Mouse (Mus musculus) forebrain, embryonic 15.5 days (tissue): ENCODE measurements around the gene Htr6. TPM values are rescaled to one million over a fixed set of nuclear protein-coding genes. Genes with fewer than 3 reads are reported as not detected.

Experiments used
- ATAC-seq: fragments of 200-750 bp; cut with Nextera tagmentation; replicated peaks from 2 replicates; pipeline ENCODE4 v1.8.0; 2017; ENCODE audit warnings: mild to moderate bottlenecking, moderate TSS enrichment, moderate library complexity
- H3K27ac ChIP-seq: fragments of 300-500 bp; sonication (generic); replicated peaks from 2 replicates; pipeline ENCODE4 v1.5.1; 2015; ENCODE audit warnings: mild to moderate bottlenecking, inconsistent platforms
- H3K27me3 ChIP-seq: fragments of 300-500 bp; sonication (generic); 2 replicates; pipeline ENCODE4 v1.6.1; 2015; ENCODE audit warnings: inconsistent platforms
- H3K36me3 ChIP-seq: fragments of 300-500 bp; sonication (generic); 2 replicates; pipeline ENCODE4 v1.6.1; 2015; ENCODE audit warnings: mild to moderate bottlenecking, inconsistent platforms
- H3K4me1 ChIP-seq: fragments of 300-500 bp; sonication (generic); 2 replicates; pipeline ENCODE4 v1.6.1; 2015; ENCODE audit warnings: inconsistent platforms
- H3K4me2 ChIP-seq: fragments of 300-500 bp; sonication (generic); replicated peaks from 2 replicates; pipeline ENCODE4 v1.6.1; 2015; ENCODE audit warnings: mild to moderate bottlenecking, inconsistent platforms
- H3K4me3 ChIP-seq: fragments of 300-500 bp; sonication (generic); 2 replicates; pipeline ENCODE4 v1.5.1; 2015; ENCODE audit warnings: mild to moderate bottlenecking, inconsistent platforms
- H3K9ac ChIP-seq: fragments of 300-500 bp; sonication (generic); replicated peaks from 2 replicates; pipeline ENCODE4 v1.6.1; 2015; ENCODE audit warnings: mild to moderate bottlenecking, inconsistent platforms
- H3K9me3 ChIP-seq: fragments of 300-500 bp; sonication (generic); 2 replicates; pipeline ENCODE4 v1.6.1; 2016; ENCODE audit warnings: inconsistent platforms
- WGBS: fragments of 180-500 bp; shearing (Covaris S2); methylation state at CpG from one replicate; pipeline ENCODE4 v1.1.7; 2015; ENCODE audit warnings: mixed read lengths; 5-methylcytosine and 5-hydroxymethylcytosine counted together
- polyA plus RNA-seq: library from polyadenylated mRNA; unstranded; fragments of >200 nt; fragmentation: Nextera tagmentation; extraction: Ambion mirVana; gene quantifications from 2 replicates; pipeline ENCODE4 v1.2.1, GENCODE M21; 2015

Htr6 gene
- polyA plus RNA-seq, 1 experiment from 2014 or later = 0.37 TPM

GRCm38 (mm10) chr4:139085337-139085736, 10.0 kb upstream of the Htr6 start:
- WGBS = 73% methylated on average over 11 of the region's 11 CpGs
- no peak overlapping the region for H3K9ac ChIP-seq
- peaks cover 27% of the 10 kb centered on the region for H3K4me1 ChIP-seq
- peaks cover 4% of the 10 kb centered on the region; the same call in 1 of the 2 replicates for H3K27me3 ChIP-seq
- no peak overlapping the region for H3K4me2 ChIP-seq
- H3K36me3 ChIP-seq = no peaks in the 10 kb centered on the region
- ATAC-seq = no peak
- no peak overlapping the region for H3K27ac ChIP-seq
- H3K4me3 ChIP-seq = no peak overlapping the region
- H3K9me3 ChIP-seq = no peaks in the 10 kb centered on the region

DNA sequence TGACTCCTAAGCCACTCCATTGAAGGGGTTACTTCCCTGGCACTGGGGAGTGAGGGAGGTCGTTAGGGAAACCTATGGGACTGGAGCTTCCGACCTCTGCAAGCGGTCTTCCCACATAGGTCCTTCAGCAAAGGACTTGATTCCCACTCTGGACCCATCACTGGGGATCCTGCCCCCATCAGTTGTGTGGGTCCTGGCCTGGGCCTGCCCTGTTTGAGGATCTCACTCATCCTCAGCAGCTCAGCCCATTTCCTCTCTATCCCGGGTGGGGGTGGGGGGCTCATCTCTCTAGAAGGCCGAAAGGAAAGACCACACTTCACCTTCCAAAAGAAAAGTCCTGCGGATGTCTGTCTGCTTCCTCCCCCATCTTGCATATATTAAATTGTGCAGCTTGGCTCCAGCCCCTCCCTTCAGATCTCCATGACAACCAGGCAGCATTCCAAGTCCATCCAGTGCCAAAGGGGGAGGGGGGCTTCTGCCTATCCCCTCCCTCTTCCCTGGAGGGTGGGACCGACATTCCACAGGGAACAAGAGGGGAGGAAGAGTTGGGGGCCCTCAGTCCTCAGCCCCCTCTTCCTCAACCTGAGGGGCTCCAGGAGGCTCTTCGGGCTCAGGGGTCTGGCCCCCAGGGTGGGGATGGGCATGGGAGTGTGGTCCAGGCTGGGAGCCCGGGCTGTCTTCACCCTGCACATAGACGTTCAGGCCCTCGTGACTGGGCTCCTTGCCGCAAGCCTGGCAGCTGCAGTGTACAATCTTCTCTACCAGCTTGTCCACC, 7.6 kb upstream of the Htr6 start:
- Histone ChIP-seq H3K27me3 (no peaks in the 10 kb centered on the region), H3K27ac (peak overlapping the region; percentile 61), H3K9ac (peak overlapping the region; percentile 37)

GRCm38 (mm10) chr4:139081270-139081931, 6.0 kb upstream of the Htr6 start:
- Histone ChIP-seq H3K9me3 (no peaks in the 10 kb centered on the region), H3K4me1 (peaks cover 27% of the 10 kb centered on the region), H3K27ac (peak overlapping the region; percentile 74), H3K36me3 (no peaks in the 10 kb centered on the region), H3K9ac (no peak overlapping the region), H3K27me3 (peaks cover 5% of the 10 kb centered on the region), H3K4me2 (no peak overlapping the region), H3K4me3 (no peak overlapping the region)
- no peak for ATAC-seq
- WGBS = 61% methylated on average over 18 of the region's 18 CpGs

More for the DNA sequence above, 7.6 kb upstream of the Htr6 start:
- peak overlapping the region; percentile 46 for H3K4me2 ChIP-seq
- peak; percentile 74 for ATAC-seq
- WGBS = 12% methylated on average over 11 of the region's 12 CpGs
- H3K36me3 ChIP-seq = no peaks in the 10 kb centered on the region
- H3K4me3 ChIP-seq = peak overlapping the region; percentile 30
- no peaks in the 10 kb centered on the region for H3K9me3 ChIP-seq
- H3K4me1 ChIP-seq = peaks cover 27% of the 10 kb centered on the region

GRCm38 (mm10) chr4:139080259-139080658, 4.9 kb upstream of the Htr6 start:
- Histone ChIP-seq H3K27me3 (peaks cover 17% of the 10 kb centered on the region), H3K9ac (no peak overlapping the region), H3K4me1 (peaks cover 30% of the 10 kb centered on the region), H3K9me3 (no peaks in the 10 kb centered on the region), H3K36me3 (no peaks in the 10 kb centered on the region), H3K4me2 (no peak overlapping the region), H3K27ac (no peak overlapping the region), H3K4me3 (no peak overlapping the region)
- 92% methylated on average over 7 of the region's 7 CpGs for WGBS
- no peak for ATAC-seq

DNA sequence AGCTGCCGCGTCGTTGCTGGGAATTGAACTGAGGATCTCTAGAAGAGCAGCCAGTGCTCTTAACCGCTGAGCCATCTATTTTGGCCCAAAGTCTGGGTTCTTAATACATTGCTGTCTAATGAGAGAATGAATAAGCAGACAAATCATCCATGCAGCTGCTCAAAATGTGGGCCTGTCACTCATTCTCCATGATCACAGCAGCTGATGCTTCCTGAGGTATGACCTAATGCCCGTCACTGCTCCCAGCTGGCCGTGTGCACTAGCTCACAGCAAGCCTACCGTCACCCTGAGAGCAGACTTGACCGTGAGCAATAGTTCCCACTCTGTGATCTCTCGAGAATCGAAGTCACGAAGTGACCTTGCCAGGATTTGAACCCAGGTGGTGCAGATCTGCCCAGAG, 4.1 kb upstream of the Htr6 start:
- H3K9ac ChIP-seq = no peak overlapping the region
- no peaks in the 10 kb centered on the region for H3K36me3 ChIP-seq
- H3K9me3 ChIP-seq = no peaks in the 10 kb centered on the region
- WGBS = 75% methylated on average over 11 of the region's 11 CpGs
- H3K27ac ChIP-seq = no peak overlapping the region
- peaks cover 25% of the 10 kb centered on the region for H3K27me3 ChIP-seq
- no peak overlapping the region for H3K4me3 ChIP-seq
- peaks cover 39% of the 10 kb centered on the region for H3K4me1 ChIP-seq
- ATAC-seq = no peak
- H3K4me2 ChIP-seq = no peak overlapping the region

- no peaks in the 10 kb centered on the region for H3K9me3 ChIP-seq
- H3K9ac ChIP-seq = no peak overlapping the region
- 14% methylated on average over 4 of the region's 4 CpGs for WGBS
- H3K4me3 ChIP-seq = no peak overlapping the region
- H3K4me1 ChIP-seq = peaks cover 44% of the 10 kb centered on the region
- no peak overlapping the region for H3K27ac ChIP-seq
- H3K4me2 ChIP-seq = no peak overlapping the region
- no peaks in the 10 kb centered on the region for H3K36me3 ChIP-seq
- peaks cover 32% of the 10 kb centered on the region for H3K27me3 ChIP-seq
- no peak for ATAC-seq
Measured at GRCm38 (mm10) chr4:139078726-139079125, 3.4 kb upstream of the Htr6 start.

GRCm38 (mm10) chr4:139078313-139078712, 2.9 kb upstream of the Htr6 start:
- Histone ChIP-seq H3K27ac (no peak overlapping the region), H3K4me1 (peaks cover 41% of the 10 kb centered on the region), H3K27me3 (peaks cover 36% of the 10 kb centered on the region), H3K36me3 (no peaks in the 10 kb centered on the region), H3K9ac (no peak overlapping the region), H3K4me2 (no peak overlapping the region), H3K4me3 (no peak overlapping the region), H3K9me3 (no peaks in the 10 kb centered on the region)
- 40% methylated on average over 2 of the region's 2 CpGs for WGBS
- ATAC-seq = no peak

GRCm38 (mm10) chr4:139075915-139076314, 545 bp upstream of the Htr6 start:
- peak overlapping the region; percentile 76 for H3K4me2 ChIP-seq
- H3K27me3 ChIP-seq = peaks cover 41% of the 10 kb centered on the region
- H3K27ac ChIP-seq = no peak overlapping the region
- peak overlapping the region; percentile 58 for H3K4me3 ChIP-seq
- H3K9me3 ChIP-seq = no peaks in the 10 kb centered on the region
- H3K36me3 ChIP-seq = no peaks in the 10 kb centered on the region
- peaks cover 18% of the 10 kb centered on the region for H3K4me1 ChIP-seq
- H3K9ac ChIP-seq = no peak overlapping the region
- no peak for ATAC-seq
- 10% methylated on average over 5 of the region's 5 CpGs for WGBS

DNA sequence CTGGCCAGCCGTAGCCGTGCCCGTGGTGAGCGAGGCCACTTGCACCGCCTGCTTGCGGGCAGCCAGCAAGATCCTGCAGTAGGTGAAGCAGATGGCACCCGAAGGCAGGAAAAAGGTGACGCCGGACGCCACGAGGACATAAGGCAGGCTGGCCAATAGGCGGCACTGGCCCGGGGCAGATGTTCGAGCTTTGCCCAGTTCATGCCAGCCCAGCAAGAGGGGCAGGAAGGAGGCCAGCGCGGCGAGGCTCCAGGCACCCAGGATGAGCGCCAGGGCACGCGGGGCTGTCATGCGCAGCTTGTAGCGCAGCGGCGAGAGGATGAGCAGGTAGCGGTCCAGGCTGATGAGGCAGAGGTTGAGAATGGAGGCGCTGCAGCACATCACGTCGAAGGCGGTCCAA, 1.3 kb downstream of the Htr6 start:
- Histone ChIP-seq H3K9ac (no peak overlapping the region), H3K4me2 (peak overlapping the region; percentile 76), H3K9me3 (no peaks in the 10 kb centered on the region), H3K36me3 (no peaks in the 10 kb centered on the region), H3K27ac (no peak overlapping the region), H3K4me1 (peaks cover 18% of the 10 kb centered on the region), H3K27me3 (peaks cover 41% of the 10 kb centered on the region), H3K4me3 (peak overlapping the region; percentile 58)
- no peak for ATAC-seq
- WGBS = 19% methylated on average over 29 of the region's 29 CpGs

DNA sequence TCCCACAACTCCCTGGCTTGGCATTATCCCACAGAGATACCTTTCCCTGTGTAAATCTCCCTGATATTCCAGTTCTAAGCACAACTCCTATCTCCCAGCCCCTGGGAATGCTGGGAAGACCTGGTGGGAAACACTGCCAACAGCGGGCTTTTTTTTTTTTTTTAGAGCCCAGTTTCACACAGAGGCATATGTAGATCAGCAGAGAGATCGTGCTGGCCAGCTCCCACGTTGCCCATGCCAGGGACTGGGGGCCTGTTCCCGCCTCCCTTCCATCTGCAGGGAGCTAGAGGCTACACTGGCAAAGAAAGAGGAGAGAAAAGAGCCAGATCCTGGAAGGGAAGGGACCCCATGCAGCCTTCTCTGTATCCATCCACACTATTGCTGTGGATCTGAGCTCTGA, 7.1 kb downstream of the Htr6 start:
- H3K27ac ChIP-seq = 0 out of 2 replicates have a peak overlapping the region, but pooled peaks have one; percentile 20
- 25% methylated on average over 4 of the region's 4 CpGs for WGBS
- H3K9ac ChIP-seq = no peak overlapping the region
- H3K27me3 ChIP-seq = peaks cover 11% of the 10 kb centered on the region
- ATAC-seq = no peak
- H3K4me3 ChIP-seq = no peak overlapping the region
- H3K4me2 ChIP-seq = no peak overlapping the region
- H3K4me1 ChIP-seq = peaks cover 4% of the 10 kb centered on the region; the same call in 1 of the 2 replicates
- H3K36me3 ChIP-seq = no peaks in the 10 kb centered on the region
- no peaks in the 10 kb centered on the region for H3K9me3 ChIP-seq

GRCm38 (mm10) chr4:139064831-139065230, 10.5 kb downstream of the Htr6 start:
- no peak overlapping the region for H3K9ac ChIP-seq
- WGBS = 82% methylated on average over 5 of the region's 5 CpGs
- no peaks in the 10 kb centered on the region for H3K9me3 ChIP-seq
- H3K4me2 ChIP-seq = no peak overlapping the region
- ATAC-seq = no peak
- no peak overlapping the region for H3K4me3 ChIP-seq
- H3K27ac ChIP-seq = no peak overlapping the region
- H3K36me3 ChIP-seq = no peaks in the 10 kb centered on the region
- H3K4me1 ChIP-seq = peaks cover 4% of the 10 kb centered on the region; the same call in 1 of the 2 replicates
- peaks cover 10% of the 10 kb centered on the region; the same call in 1 of the 2 replicates for H3K27me3 ChIP-seq

DNA sequence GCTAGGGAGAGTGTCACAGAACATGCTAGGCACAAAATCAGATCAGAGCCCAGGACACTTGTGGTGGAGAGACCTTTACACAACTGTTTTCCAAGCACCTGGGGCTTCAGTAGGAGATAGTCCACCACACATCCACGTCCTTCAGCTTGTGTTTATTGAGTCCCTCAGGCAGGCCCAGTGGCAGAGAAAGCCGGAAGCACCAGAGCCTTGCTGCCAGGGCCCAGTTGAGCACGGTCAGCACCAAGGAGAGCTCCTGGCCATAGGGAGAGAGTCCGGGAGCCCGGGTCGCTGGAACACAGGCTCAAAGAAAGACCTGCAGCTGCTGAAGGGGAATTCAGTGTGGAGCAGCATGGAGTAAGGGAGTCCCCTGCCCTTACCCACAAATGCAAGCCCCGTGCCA, 15.8 kb downstream of the Htr6 start:
- H3K9me3 ChIP-seq = no peaks in the 10 kb centered on the region
- WGBS = 9% methylated on average over 7 of the region's 7 CpGs
- no peak overlapping the region for H3K4me3 ChIP-seq
- peaks cover 15% of the 10 kb centered on the region; the same call in 1 of the 2 replicates for H3K27me3 ChIP-seq
- H3K36me3 ChIP-seq = no peaks in the 10 kb centered on the region
- no peak for ATAC-seq
- no peak overlapping the region for H3K27ac ChIP-seq
- H3K4me2 ChIP-seq = no peak overlapping the region
- peaks cover 19% of the 10 kb centered on the region for H3K4me1 ChIP-seq
- no peak overlapping the region for H3K9ac ChIP-seq
